Mouse (Mus musculus) ES-E14 (cell line): ENCODE measurements around the gene Kif13a. TPM values are rescaled to one million over a fixed set of nuclear protein-coding genes. Genes with fewer than 3 reads are reported as not detected.
A peak's percentile ranks its signal among the peaks of the same experiment; 100 is the strongest.

Source experiments
- DNase-seq: peaks from one replicate; pipeline ENCODE4 v3.0.0-alpha.2; 2013; ENCODE audit warnings: low read depth, low spot score
- H3K27ac ChIP-seq: 2 replicates; pipeline ENCODE4 v1.5.1; 2012; ENCODE audit warnings: low read depth, mild to moderate bottlenecking, low read length, moderate library complexity, mixed read lengths; ENCODE audit not compliant: poor library complexity, insufficient read depth, severe bottlenecking
- H3K36me3 ChIP-seq: 2 replicates; pipeline ENCODE4 v1.6.1; 2012; ENCODE audit warnings: mild to moderate bottlenecking, low read length, moderate library complexity, mixed read lengths; ENCODE audit not compliant: control insufficient read depth, poor library complexity, insufficient read depth, severe bottlenecking
- H3K4me1 ChIP-seq, 2 experiments: fragments of 150-350 bp in 1 of 2; sonication (generic) in 1 of 2; 2 replicates each; pipeline ENCODE4 v1.6.1; 2012; ENCODE audit warnings: low read length in 2 of 2, mild to moderate bottlenecking in 1 of 2, mixed read lengths in 1 of 2; ENCODE audit not compliant: control insufficient read depth in 2 of 2, insufficient read depth in 2 of 2, poor library complexity in 1 of 2
- H3K4me3 ChIP-seq, 2 experiments: fragments of 150-350 bp in 1 of 2; sonication (generic) in 1 of 2; 2 replicates each; pipeline ENCODE4 v1.5.1; 2012; ENCODE audit warnings: low read length in 2 of 2, low read depth in 1 of 2, mild to moderate bottlenecking in 1 of 2, mixed read lengths in 1 of 2; ENCODE audit not compliant: insufficient read depth in 1 of 2, poor library complexity in 1 of 2, severe bottlenecking in 1 of 2
- H3K9ac ChIP-seq: 2 replicates; pipeline ENCODE4 v1.6.1; 2012; ENCODE audit warnings: low read depth, mild to moderate bottlenecking, low read length, mixed read lengths; ENCODE audit not compliant: poor library complexity, insufficient read depth, severe bottlenecking
- H3K9me3 ChIP-seq: fragments of 150-350 bp; sonication (generic); 2 replicates; pipeline ENCODE4 v1.6.1; 2012; ENCODE audit warnings: low read depth, mild to moderate bottlenecking, low read length; ENCODE audit not compliant: control insufficient read depth, insufficient read depth
- CHD2 ChIP-seq: IDR thresholded peaks from 2 replicates; pipeline ENCODE4 v1.6.1; 2014; ENCODE audit warnings: mild to moderate bottlenecking, low read depth, low read length, inconsistent platforms
- HCFC1 ChIP-seq: IDR thresholded peaks from 2 replicates; pipeline ENCODE4 v1.6.1; 2012; ENCODE audit warnings: low read length, inconsistent platforms, borderline replicate concordance; ENCODE audit not compliant: insufficient read depth
- MAFK ChIP-seq: IDR thresholded peaks from 2 replicates; pipeline ENCODE4 v1.6.1; 2014; ENCODE audit warnings: mild to moderate bottlenecking, low read depth, low read length, inconsistent platforms; ENCODE audit not compliant: insufficient read depth
- ZC3H11A ChIP-seq: IDR thresholded peaks from 2 replicates; pipeline ENCODE4 v1.6.1; 2012; ENCODE audit warnings: low read depth, mild to moderate bottlenecking, inconsistent platforms, low read length, borderline replicate concordance
- ZNF384 ChIP-seq: IDR thresholded peaks from 2 replicates; pipeline ENCODE4 v1.6.1; 2012; ENCODE audit warnings: low read depth, low read length, inconsistent platforms
- in situ Hi-C, 2 experiments: fragments of 600-800 bp; cut with MboI; formaldehyde crosslinking; loops; one replicate each; pipeline ENCODE4 v1.15.1; 2025; ENCODE audit warnings: low sequenced_read_pairs in 2 of 2, inconsistent platforms in 1 of 2; ENCODE audit not compliant: unreplicated experiment in 2 of 2
- total RNA-seq: library from RNA; depleted of rRNA; stranded (reverse); fragments of 300-350 nt; gene quantifications from 2 replicates; pipeline ENCODE4 v1.2.3, GENCODE M21; 2012

Gene Kif13a
- total RNA-seq, 1 experiment = 23.6 TPM

DNA sequence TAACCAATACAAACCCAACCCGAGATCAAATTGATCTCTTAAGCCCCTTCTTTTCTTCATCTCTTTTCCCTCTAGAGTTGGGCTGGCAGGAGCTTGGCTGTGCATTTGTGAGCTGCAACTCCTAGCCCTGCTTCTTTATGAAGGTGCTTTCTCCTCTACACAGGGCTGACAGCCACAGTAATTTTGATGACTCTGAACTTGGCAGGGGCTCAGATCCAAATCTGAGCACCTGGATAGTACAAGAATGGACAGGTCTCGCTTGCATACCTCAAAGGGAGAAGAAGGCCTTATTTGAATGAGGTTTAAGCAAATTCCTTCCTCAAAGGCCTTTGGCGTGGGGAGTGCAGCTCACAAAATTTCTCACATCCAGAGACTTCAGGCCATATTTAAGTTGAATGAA, 88.0 kb downstream of the Kif13a start:
- in situ Hi-C loops = loop anchor here in 1 of 2 experiments (25.0 kb wide), 1 partner anchor 171 kb away; the partner anchor contains the start of gene Nhlrc1
- no peak for DNase-seq
- H3K9me3 ChIP-seq = no peaks in the 10 kb centered on the region
- H3K36me3 ChIP-seq = no peaks in the 10 kb centered on the region; the same call in 1 of the 2 replicates
- H3K27ac ChIP-seq = no peak overlapping the region
- TF ChIP-seq ZC3H11A = no peak
- TF ChIP-seq HCFC1 = no peak
- TF ChIP-seq CHD2 = no peak
- TF ChIP-seq ZNF384 = no peak
- TF ChIP-seq MAFK = no peak
- no peak overlapping the region for H3K4me3 ChIP-seq
- H3K4me1 ChIP-seq = peaks cover 0 to 3% of the 10 kb centered on the region in 2 experiments; a peak in 1 of 4 replicates
- H3K9ac ChIP-seq = no peak overlapping the region

DNA sequence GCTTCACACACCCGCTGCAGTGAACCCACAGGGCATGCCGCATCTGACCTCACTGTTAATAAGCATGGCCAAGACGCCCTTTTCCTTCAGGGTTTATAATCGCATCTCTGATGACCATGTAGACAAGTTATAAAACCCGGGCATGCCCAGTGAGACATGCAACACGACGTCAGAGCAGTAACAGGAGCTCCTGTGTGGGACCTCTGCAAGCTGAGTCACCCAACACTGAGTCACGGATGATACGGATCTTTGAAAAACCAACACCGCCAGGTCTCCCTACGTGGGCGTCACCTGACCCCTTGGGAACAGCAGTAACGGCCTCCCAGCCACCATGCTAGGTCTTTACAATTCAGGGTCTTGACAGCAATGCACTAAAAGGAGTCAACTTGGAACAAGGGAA, 89.0 kb downstream of the Kif13a start:
- Histone ChIP-seq H3K4me3 (no peak overlapping the region), H3K9ac (no peak overlapping the region), H3K4me1 (peaks cover 0 to 3% of the 10 kb centered on the region in 2 experiments; a peak in 1 of 4 replicates), H3K9me3 (no peaks in the 10 kb centered on the region), H3K36me3 (no peaks in the 10 kb centered on the region; the same call in 1 of the 2 replicates), H3K27ac (peak overlapping the region; percentile 28; the same call in 1 of the 2 replicates)
- DNase-seq = no peak
- no peak for TF ChIP-seq ZC3H11A
- no peak for TF ChIP-seq MAFK
- TF ChIP-seq ZNF384 = no peak
- in situ Hi-C loops = loop anchor here in 1 of 2 experiments (25.0 kb wide), 1 partner anchor 172 kb away; the partner anchor contains the start of gene Nhlrc1

DNA sequence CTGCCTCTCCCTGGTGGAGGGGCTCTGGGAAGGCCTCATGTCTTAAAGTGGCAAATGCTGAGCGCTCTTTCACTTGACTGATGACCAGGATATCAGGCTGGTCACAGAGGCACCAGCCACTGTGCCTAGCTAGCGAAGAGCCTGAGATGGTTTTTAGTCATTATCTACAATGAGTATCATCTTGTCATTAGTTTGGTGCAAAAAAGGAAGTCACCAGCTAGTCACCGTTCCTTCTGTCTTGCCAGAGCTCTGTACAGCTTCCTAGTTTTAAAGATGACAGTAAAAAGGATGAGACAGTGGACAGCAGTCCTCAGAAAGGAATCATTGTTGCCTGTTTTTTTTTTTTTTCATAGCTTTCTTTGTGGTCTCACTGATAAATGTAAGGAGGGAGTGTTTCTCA, 90.4 kb downstream of the Kif13a start:
- in situ Hi-C loops = loop anchor here in 1 of 2 experiments (25.0 kb wide), 1 partner anchor 173 kb away; the partner anchor contains the start of gene Nhlrc1
- Histone ChIP-seq H3K4me3 (no peak overlapping the region), H3K27ac (no peak overlapping the region), H3K9me3 (no peaks in the 10 kb centered on the region), H3K4me1 (peaks cover 0 to 3% of the 10 kb centered on the region in 2 experiments; a peak in 1 of 4 replicates), H3K9ac (no peak overlapping the region), H3K36me3 (no peaks in the 10 kb centered on the region; the same call in 1 of the 2 replicates)
- no peak for DNase-seq
- TF ChIP-seq HCFC1 (no peak), CHD2 (no peak), ZC3H11A (no peak), MAFK (no peak), ZNF384 (no peak)

DNA sequence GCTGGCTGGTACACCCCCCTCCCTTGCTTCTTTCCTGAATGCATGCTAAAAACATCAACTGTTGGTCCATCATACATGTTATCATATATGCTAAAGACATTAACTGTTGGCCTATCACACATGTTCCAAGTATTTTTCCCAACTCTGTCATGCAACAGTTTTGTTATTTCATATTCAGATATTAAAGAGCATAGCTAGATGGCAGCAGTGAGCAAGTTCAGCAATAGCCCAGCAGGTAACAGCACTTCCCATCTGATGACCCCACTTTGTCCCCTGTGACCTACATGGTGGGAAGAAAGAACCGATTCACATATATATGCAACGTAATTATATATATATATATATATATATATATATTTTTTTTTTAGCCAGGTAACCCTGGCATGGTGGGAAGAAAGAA, 91.1 kb downstream of the Kif13a start:
- H3K4me1 ChIP-seq = peaks cover 0 to 3% of the 10 kb centered on the region in 2 experiments; a peak in 1 of 4 replicates
- H3K9ac ChIP-seq = no peak overlapping the region
- no peak overlapping the region for H3K4me3 ChIP-seq
- no peak overlapping the region for H3K27ac ChIP-seq
- in situ Hi-C loops = loop anchor here in 1 of 2 experiments (25.0 kb wide), 1 partner anchor 174 kb away; the partner anchor contains the start of gene Nhlrc1
- H3K36me3 ChIP-seq = no peaks in the 10 kb centered on the region; the same call in 1 of the 2 replicates
- DNase-seq = no peak
- TF ChIP-seq HCFC1 = no peak
- no peak for TF ChIP-seq CHD2
- no peak for TF ChIP-seq ZC3H11A
- no peak for TF ChIP-seq ZNF384
- no peak for TF ChIP-seq MAFK
- no peaks in the 10 kb centered on the region for H3K9me3 ChIP-seq
